Mouse (Mus musculus): ENCODE results near the gene Itprip.

- TF ChIP-seq HCFC1 (IDR thresholded peaks at IDR 0.05; ENCODE audit: borderline replicate concordance, insufficient read depth, low read length) (no peak), MAFK (IDR thresholded peaks at IDR 0.05; ENCODE audit: insufficient read depth, low read depth, low read length) (no peak), ZC3H11A (IDR thresholded peaks at IDR 0.05; ENCODE audit: borderline replicate concordance, low read depth, low read length) (no peak)
Measured at GRCm38 (mm10) chr19:47925819-47926218, 6.7 kb upstream of the Itprip start.
